Mouse (Mus musculus) lung, adult 2 months (tissue): ENCODE data around the gene Sobp. TPM values are rescaled to one million over a fixed set of nuclear protein-coding genes. Genes with fewer than 3 reads are reported as not detected.

ENCODE experiments used
- DNase-seq: peaks from one replicate; pipeline ENCODE4 v3.0.0; 2022
- H3K4me1 ChIP-seq: fragments of 200-500 bp; 2 replicates; pipeline ENCODE4 v1.6.1; 2011; ENCODE audit warnings: low read length; ENCODE audit not compliant: control insufficient read depth, insufficient read depth
- H3K4me3 ChIP-seq: fragments of 200-500 bp; replicated peaks from 2 replicates; pipeline ENCODE3; 2011; ENCODE audit warnings: low read depth, mild to moderate bottlenecking, control low read depth, low read length; ENCODE audit errors: extremely low read depth
- CTCF ChIP-seq: fragments of 200-500 bp; IDR thresholded peaks from 2 replicates; pipeline ENCODE4 v1.5.1; 2011; ENCODE audit warnings: mild to moderate bottlenecking, low read length, control low read depth; ENCODE audit not compliant: insufficient read depth
- POLR2A ChIP-seq: fragments of 200-500 bp; IDR thresholded peaks from 2 replicates; pipeline ENCODE4 v1.6.1; 2011; ENCODE audit warnings: low read depth, mild to moderate bottlenecking, control low read depth, low read length, borderline replicate concordance; ENCODE audit errors: extremely low read depth
- WGBS: fragments of 180-500 bp; shearing (Covaris S2); methylation state at CpG from one replicate; pipeline ENCODE4 v1.1.7; 2018; 5-methylcytosine and 5-hydroxymethylcytosine counted together
- polyA plus RNA-seq: library from polyadenylated mRNA; depleted of rRNA; stranded (reverse); fragments of >200 nt; gene quantifications from 2 replicates; pipeline ENCODE4 v1.2.3, GENCODE M21; 2012

Gene Sobp
- polyA plus RNA-seq, 1 experiment: 1.2 TPM

DNA sequence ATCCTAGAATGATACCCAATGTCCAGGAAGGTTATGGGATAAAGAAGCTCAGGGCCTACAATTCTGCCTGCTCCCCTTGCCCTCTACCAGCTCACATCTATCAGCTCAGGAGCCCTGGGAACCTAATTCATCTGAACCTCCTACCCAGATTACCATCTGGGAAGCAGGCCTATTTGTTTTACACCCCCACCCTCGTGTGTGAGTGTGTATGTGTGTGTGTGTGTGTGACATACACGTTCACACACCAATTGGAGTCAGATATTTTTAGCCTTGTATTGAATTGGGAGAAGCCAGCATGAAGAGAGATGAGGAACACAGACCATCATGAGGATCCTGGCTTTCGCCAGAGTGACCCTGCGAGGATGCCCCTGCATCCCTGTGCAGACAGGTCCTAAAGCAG is 77.7 kb downstream of the Sobp start:
- TF ChIP-seq CTCF (no peak), POLR2A (no peak)
- 58% methylated on average over 4 of the region's 4 CpGs for WGBS
- no peaks in the 10 kb centered on the region for H3K4me1 ChIP-seq
- H3K4me3 ChIP-seq: no peak overlapping the region
- no peak for DNase-seq

DNA sequence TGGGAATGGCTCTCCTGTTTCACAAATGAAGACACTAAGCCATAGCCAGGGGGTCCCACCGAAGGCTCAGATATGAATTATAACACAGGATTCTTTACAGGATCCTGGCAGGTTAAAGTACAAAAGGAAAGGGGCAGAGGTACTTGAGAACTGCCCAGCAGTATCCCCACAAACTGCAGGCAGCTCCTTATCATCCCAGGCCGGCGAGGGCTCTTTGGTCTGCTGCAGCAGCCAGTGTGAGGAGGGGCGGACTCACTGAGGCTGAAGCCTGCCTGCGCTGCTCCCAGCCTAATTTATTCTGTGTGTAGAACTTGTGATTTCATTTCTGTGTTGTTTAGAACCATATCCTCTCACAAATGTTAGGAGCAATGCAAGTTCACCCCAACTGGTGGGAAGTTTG is 79.8 kb downstream of the Sobp start:
- 52% methylated on average over 5 of the region's 5 CpGs for WGBS
- H3K4me1 ChIP-seq: no peaks in the 10 kb centered on the region
- no peak for TF ChIP-seq POLR2A
- TF ChIP-seq CTCF: no peak
- no peak overlapping the region for H3K4me3 ChIP-seq
- DNase-seq: no peak

DNA sequence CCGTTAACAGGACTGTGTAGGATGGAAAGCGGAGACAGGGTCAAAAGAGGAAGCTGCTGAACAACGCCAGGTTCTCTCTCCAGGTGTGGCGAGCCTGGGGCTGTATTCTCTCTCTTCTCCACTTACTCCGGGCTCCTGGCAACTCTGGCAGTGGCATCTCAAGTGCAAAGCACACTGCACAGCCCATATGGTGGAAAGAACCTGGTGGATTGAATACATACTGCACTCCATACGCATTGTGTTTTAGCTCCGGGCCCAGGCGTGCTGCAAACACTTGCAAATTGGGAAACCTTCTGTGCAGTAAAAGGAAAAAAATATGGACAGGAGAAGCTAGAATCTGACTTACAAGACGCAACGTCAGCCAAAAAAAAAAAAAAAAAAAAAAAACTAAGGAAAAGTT is 80.9 kb downstream of the Sobp start:
- Histone ChIP-seq H3K4me3 (no peak overlapping the region), H3K4me1 (no peaks in the 10 kb centered on the region)
- TF ChIP-seq CTCF (no peak), POLR2A (no peak)
- DNase-seq: no peak
- WGBS: 68% methylated on average over 10 of the region's 10 CpGs

DNA sequence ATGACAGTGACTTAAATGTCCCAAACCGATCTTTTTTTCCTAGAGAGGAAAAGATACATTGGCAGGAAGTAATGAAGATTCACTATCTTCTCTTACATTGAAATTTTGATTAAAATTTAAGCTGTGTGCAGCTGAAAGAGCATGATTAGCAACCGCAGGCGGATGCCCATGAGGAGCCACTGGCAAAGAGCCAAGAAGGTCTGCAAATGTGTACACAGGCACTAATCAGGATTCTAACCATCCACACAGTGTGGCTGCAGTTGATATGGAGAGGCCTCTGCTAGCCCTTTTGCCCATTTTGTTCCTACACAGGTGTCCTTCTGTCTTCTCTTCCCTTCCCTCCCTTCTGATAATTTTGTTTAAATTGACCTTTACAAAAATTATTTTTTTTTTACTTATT is 84.3 kb downstream of the Sobp start:
- no peaks in the 10 kb centered on the region for H3K4me1 ChIP-seq
- 50% methylated on average over 3 of the region's 3 CpGs for WGBS
- TF ChIP-seq POLR2A (no peak), CTCF (no peak)
- DNase-seq: no peak
- no peak overlapping the region for H3K4me3 ChIP-seq

DNA sequence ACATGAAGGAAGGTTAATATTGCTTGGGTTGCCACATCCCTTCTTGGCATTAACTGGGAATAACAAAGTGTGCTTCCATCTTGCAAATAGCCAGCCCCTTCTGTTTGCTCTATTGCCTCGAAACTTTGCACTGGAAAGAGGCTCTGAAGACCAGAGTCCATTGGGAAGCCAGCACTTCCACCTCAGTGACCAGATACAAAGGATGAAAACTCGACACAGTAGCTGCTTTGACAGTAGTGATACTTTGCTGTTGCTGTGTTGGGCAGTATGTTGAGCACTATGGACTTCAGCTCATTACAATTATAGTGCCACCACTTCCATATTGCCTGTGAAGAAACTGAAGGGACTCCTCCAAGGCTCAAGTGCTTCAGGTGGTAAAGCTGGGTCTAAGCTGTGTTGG is 86.9 kb downstream of the Sobp start:
- Histone ChIP-seq H3K4me1 (no peaks in the 10 kb centered on the region), H3K4me3 (no peak overlapping the region)
- WGBS: 58% methylated on average over 2 of the region's 2 CpGs
- no peak for DNase-seq
- no peak for TF ChIP-seq CTCF
- no peak for TF ChIP-seq POLR2A

DNA sequence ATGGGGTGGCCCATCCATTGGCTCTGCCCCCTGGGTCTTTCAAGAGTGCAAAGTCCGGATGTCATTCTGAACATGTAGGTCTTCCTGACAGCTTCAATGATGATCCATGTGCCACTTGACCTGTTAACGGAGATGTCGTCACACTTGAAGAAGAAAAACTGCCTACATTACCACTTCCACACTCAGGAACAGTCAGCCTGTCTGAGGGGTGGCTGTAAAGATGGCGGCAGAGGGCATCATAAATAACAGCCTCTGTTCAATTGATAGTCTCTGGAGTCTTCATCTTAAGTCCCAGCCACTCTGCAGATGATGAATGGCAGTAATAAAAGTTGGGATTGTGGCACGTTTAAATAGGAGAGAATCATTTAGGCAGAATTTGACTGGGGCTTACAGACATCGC is 87.4 kb downstream of the Sobp start:
- WGBS: 85% methylated on average over 6 of the region's 6 CpGs
- no peaks in the 10 kb centered on the region for H3K4me1 ChIP-seq
- no peak overlapping the region for H3K4me3 ChIP-seq
- DNase-seq: no peak
- TF ChIP-seq POLR2A: no peak
- no peak for TF ChIP-seq CTCF

DNA sequence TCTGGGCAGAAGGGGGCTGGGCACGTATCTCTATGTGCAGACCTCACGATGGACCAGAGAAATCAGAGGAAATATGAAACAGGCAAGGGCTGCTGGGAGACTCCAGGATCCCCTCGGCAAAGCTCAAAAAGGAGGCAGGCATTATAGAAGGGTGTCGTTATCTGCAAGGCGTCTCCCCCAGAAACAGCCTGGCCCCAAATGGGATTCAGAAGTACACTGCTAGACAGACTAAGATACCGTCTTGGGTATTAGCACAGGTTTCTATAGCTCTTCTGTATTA is 90.3 kb downstream of the Sobp start:
- WGBS: 74% methylated on average over 6 of the region's 6 CpGs
- DNase-seq: no peak
- Histone ChIP-seq H3K4me1 (no peaks in the 10 kb centered on the region), H3K4me3 (no peak overlapping the region)
- no peak for TF ChIP-seq POLR2A
- TF ChIP-seq CTCF: no peak

DNA sequence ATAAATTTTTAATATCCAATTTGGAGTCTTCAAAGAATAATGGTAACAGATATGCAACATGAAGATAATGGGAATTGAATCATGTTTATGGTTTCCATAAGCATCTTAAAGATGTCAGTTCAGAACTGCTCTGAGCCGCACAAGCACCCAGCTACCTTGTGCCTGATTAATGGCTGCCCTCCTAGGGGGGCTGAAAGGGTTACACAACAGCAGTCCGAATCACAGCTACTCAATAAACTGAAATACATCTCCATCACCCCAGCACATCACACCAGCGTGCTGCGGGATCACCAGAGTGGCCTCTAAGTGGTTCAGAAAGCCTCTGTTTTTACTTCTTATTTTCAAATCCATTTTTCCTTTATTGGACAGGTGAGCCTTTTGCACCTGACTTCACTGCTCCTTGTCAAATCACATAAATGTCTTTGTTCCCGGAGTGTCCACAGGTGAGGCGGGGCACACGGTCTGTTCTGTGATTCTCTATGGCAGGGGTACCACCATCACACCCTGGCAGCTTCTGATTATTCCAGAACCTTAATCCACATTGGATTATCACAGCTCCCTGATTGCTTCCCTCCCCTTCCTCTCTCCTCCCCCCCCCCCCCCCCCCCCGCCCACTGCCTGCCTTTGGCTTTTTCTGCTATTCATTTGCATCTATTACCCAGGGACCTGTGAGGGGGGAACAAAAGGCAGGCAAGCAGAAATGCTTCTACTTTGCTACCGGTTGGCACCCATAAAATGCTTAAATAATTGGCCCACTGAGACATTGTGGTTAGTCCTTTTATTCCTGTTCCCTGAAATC is 90.8 kb downstream of the Sobp start:
- TF ChIP-seq POLR2A: no peak
- no peak for TF ChIP-seq CTCF
- DNase-seq: no peak
- no peak overlapping the region for H3K4me3 ChIP-seq
- H3K4me1 ChIP-seq: no peaks in the 10 kb centered on the region
- WGBS: 72% methylated on average over 9 of the region's 9 CpGs

DNA sequence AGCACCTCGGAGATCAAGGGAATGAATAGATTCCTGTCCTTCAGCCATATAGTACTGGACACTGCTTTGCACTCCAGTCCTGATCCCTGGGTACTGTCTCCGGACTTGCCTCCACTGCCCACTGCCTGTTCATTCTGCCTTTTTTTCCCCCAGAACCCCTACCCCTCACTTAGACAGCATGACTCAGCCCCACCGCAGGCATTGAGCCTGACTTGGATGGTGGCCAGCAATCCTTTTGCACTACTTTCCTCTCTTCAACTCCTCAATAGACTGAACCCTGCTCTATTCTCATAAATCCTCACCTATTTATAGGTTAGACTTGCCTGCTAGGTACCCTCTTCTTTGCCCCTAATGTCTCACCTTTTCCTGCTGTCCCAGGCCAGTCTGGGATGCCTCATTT is 93.0 kb downstream of the Sobp start:
- 59% methylated on average over 3 of the region's 3 CpGs for WGBS
- H3K4me1 ChIP-seq: no peaks in the 10 kb centered on the region
- no peak overlapping the region for H3K4me3 ChIP-seq
- no peak for DNase-seq
- TF ChIP-seq POLR2A (no peak), CTCF (no peak)

DNA sequence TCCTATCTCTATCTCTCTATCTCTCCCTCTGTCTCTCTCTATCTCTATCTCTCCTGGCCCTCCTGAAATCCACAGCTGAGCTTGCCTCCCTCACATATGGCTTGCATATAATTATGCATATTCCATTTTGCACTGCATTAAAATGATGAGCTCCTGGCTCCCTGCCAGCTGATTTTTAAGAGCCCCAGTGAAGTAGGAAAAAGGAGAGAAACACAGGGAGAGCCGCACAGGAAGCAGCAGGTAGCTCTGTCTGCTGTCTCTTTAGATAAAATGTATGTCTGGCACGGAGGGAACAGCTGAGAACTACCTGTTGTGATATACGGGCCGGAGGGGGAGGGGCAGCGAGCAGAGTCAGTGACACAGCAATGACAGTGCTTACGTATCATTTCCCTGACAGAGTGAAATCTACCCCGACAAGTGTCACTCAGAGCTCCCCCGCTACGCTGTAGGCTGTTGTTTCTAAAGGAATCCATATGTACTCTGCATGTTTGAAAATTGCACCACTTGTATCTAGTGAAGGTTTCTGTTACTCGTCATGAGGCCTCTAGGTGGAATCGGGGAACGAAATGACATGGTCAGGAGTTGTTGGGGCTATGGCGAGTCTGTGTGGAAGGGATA is 98.7 kb downstream of the Sobp start:
- DNase-seq: no peak
- TF ChIP-seq POLR2A (no peak), CTCF (no peak)
- no peaks in the 10 kb centered on the region for H3K4me1 ChIP-seq
- H3K4me3 ChIP-seq: no peak overlapping the region
- WGBS: 67% methylated on average over 13 of the region's 13 CpGs
